19 mouse cellular contexts compared by ENCODE assay signal in the genomic region with DNA sequence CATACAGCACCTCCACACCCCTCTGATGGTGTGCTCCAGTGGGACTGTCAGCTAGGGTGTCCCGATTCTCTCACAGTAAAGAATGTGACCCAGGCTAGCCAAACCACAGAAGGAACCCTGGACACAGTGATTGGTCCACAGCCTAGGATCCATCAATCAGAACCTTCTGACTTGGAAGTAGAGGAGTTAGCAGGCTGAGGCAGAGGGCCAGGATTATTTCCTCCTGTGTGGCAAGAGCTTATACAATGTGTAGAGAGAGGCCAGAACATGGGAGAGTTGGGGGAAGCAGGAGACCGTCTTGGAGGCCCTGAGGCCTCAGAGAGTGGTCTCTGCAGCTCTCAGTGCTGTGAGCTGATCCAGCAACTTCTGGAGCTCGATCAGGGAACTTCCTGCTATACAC.
"Had no signal": no experiment of that assay in that cellular context is flagged by ENCODE, and none has a peak within 500 bp of the region (broad histone marks: within the 10 kb centered on the region; RNA-seq: fewer than 3 reads in every experiment).

No protein-coding gene starts in this region.

- H3K4me2 ChIP-seq: lung, embryonic 14.5 days; midbrain, embryonic 12.5 days; neural tube, embryonic 15.5 days had no signal

- H3K27me3 ChIP-seq: neural tube, embryonic 15.5 days had no signal

- H3K36me3 ChIP-seq: midbrain, embryonic 10.5 days; midbrain, embryonic 12.5 days; neural tube, embryonic 12.5 days; neural tube, embryonic 15.5 days had no signal

- H3K27ac ChIP-seq: midbrain, embryonic 12.5 days; neural tube, embryonic 12.5 days; neural tube, embryonic 15.5 days had no signal

- H3K4me3 ChIP-seq: midbrain, embryonic 10.5 days; midbrain, embryonic 12.5 days; myocyte; neural tube, embryonic 12.5 days; neural tube, embryonic 15.5 days had no signal

- ATAC-seq: midbrain, embryonic 16.5 days had no signal

- H3K9me3 ChIP-seq: midbrain, embryonic 10.5 days; midbrain, embryonic 12.5 days; neural tube, embryonic 12.5 days; neural tube, embryonic 15.5 days had no signal

- H3K9ac ChIP-seq: lung, embryonic 14.5 days; midbrain, embryonic 12.5 days; neural tube, embryonic 12.5 days; neural tube, embryonic 15.5 days had no signal

- DNase-seq: lung, adult 18-20 months; lung, embryonic 14.5 days; lung, postnatal 10 days; lung, postnatal 4 days; midbrain, embryonic 14.5 days; retina, postnatal 1 day; right cerebral cortex, adult 18-20 months; right cerebral cortex, postnatal 25 days; right cerebral cortex, postnatal 4 days; spleen, adult 18-20 months; thymus, adult 18-20 months; thymus, postnatal 14 days; thymus, postnatal 36 days had no signal
